Mouse (Mus musculus) lung, embryonic 16.5 days (tissue): ENCODE measurements around the gene Irs2. TPM values are rescaled to one million over a fixed set of nuclear protein-coding genes. Genes with fewer than 3 reads are reported as not detected.
A peak's percentile ranks its signal among the peaks of the same experiment; 100 is the strongest.

Experiments
- ATAC-seq: fragments of 200-750 bp; cut with Nextera tagmentation; 2 replicates; pipeline ENCODE4 v1.8.0; 2017; ENCODE audit warnings: low read depth, mild to moderate bottlenecking, moderate library complexity
- H3K27ac ChIP-seq: fragments of 300-500 bp; sonication (generic); 2 replicates; pipeline ENCODE4 v1.5.1; 2014; ENCODE audit warnings: mild to moderate bottlenecking, control low read depth, low read length
- H3K27me3 ChIP-seq: fragments of 300-500 bp; sonication (generic); 2 replicates; pipeline ENCODE4 v1.6.1; 2014; ENCODE audit warnings: low read depth, low read length, mixed read lengths; ENCODE audit not compliant: control insufficient read depth, insufficient read depth
- H3K36me3 ChIP-seq: fragments of 300-500 bp; sonication (generic); 2 replicates; pipeline ENCODE4 v1.6.1; 2014; ENCODE audit warnings: low read length; ENCODE audit not compliant: control insufficient read depth, insufficient read depth
- H3K4me1 ChIP-seq: fragments of 300-500 bp; sonication (generic); replicated peaks from 2 replicates; pipeline ENCODE4 v1.6.1; 2014; ENCODE audit warnings: low read length, mixed read lengths; ENCODE audit not compliant: control insufficient read depth, insufficient read depth
- H3K4me2 ChIP-seq: fragments of 300-500 bp; sonication (generic); 2 replicates; pipeline ENCODE4 v1.6.1; 2014; ENCODE audit warnings: low read depth, low read length, control low read depth
- H3K4me3 ChIP-seq: fragments of 300-500 bp; sonication (generic); 2 replicates; pipeline ENCODE4 v1.5.1; 2014; ENCODE audit warnings: mild to moderate bottlenecking, low read length, control low read depth
- H3K9ac ChIP-seq: fragments of 300-500 bp; sonication (generic); 2 replicates; pipeline ENCODE4 v1.6.1; 2014; ENCODE audit warnings: low read length, control low read depth
- H3K9me3 ChIP-seq: fragments of 300-500 bp; sonication (generic); 2 replicates; pipeline ENCODE4 v1.6.1; 2016; ENCODE audit warnings: low read length; ENCODE audit not compliant: control insufficient read depth
- WGBS: fragments of 180-500 bp; shearing (Covaris S2); extraction: QIAGEN DNeasy Blood & Tissue Kit; methylation state at CpG from one replicate; pipeline ENCODE4 v1.1.7; 2014; 5-methylcytosine and 5-hydroxymethylcytosine counted together
- polyA plus RNA-seq: library from polyadenylated mRNA; unstranded; fragments of >200 nt; fragmentation: Nextera tagmentation; extraction: Ambion mirVana; gene quantifications from 2 replicates; pipeline ENCODE4 v1.2.1, GENCODE M21; 2015

Gene Irs2
- polyA plus RNA-seq, 1 experiment from 2014 or later = 2.8 TPM

DNA sequence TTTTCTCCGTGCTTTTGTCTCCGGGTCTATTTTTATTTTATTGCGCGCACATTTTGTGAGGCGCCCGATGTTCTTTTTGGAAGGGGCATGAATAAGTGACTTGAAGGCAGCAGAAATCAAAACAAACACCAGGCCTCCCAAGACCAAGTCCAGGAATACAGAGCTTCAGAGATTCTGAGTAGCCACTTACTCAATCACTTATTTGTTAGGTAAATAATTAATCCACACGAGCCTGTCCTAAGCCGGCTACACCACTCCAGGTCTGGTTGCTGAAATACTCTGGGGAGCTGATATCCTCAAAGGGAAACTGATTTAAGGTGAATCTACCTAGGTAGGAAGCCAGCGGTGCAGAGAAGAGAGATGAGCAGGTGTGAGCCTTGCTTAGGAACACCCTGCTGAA lies 71.6 kb downstream of the Irs2 start:
- Histone ChIP-seq H3K27me3 (no peaks in the 10 kb centered on the region), H3K36me3 (no peaks in the 10 kb centered on the region), H3K27ac (no peak overlapping the region), H3K4me1 (peaks cover 17% of the 10 kb centered on the region), H3K4me2 (no peak overlapping the region), H3K9ac (no peak overlapping the region), H3K9me3 (no peaks in the 10 kb centered on the region), H3K4me3 (no peak overlapping the region)
- ATAC-seq = no peak
- 51% methylated on average over 9 of the region's 9 CpGs for WGBS

DNA sequence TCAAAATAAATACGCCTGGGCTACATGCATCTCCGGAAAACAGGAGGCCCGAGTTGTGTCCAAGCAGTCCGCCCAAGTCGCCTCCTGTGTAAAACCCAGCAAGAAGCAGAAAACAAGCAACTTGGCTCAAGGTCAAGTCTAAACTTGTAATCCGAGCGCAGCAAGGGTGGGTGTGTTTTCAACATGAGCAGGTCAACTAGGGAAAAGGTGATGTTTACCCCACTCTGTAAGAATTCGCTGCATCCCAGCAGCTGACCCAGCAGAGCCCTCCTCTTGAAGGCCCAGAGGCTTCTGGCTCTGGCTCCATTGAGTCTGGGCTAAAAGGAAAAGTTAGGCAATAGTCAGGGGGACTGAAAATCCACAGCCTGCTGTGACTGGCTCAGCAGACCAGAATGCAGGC lies 73.0 kb downstream of the Irs2 start:
- no peaks in the 10 kb centered on the region for H3K27me3 ChIP-seq
- peak; percentile 9; the same call in 1 of the 2 replicates for ATAC-seq

More for the DNA sequence above, 73.0 kb downstream of the Irs2 start:
- WGBS = 49% methylated on average over 8 of the region's 8 CpGs
- Histone ChIP-seq H3K36me3 (no peaks in the 10 kb centered on the region), H3K4me3 (no peak overlapping the region), H3K4me1 (peaks cover 17% of the 10 kb centered on the region), H3K9me3 (no peaks in the 10 kb centered on the region), H3K27ac (no peak overlapping the region; the same call in 1 of the 2 replicates), H3K9ac (no peak overlapping the region), H3K4me2 (no peak overlapping the region)
